Mouse (Mus musculus) hindbrain, postnatal 0 days (tissue): ENCODE data around the gene Cd200r3. TPM values are rescaled to one million over a fixed set of nuclear protein-coding genes. Genes with fewer than 3 reads are reported as not detected.

ENCODE experiments used
- ATAC-seq: fragments of 200-750 bp; cut with Nextera tagmentation; 2 replicates; pipeline ENCODE4 v1.8.0; 2017; ENCODE audit warnings: mild to moderate bottlenecking, moderate TSS enrichment, moderate library complexity
- DNase-seq: peaks from one replicate; pipeline ENCODE4 v3.0.0-alpha.2; 2015; ENCODE audit warnings: low spot score
- H3K27ac ChIP-seq: fragments of 300-500 bp; sonication (generic); 2 replicates; pipeline ENCODE4 v1.5.1; 2014; ENCODE audit warnings: mild to moderate bottlenecking
- H3K27me3 ChIP-seq: fragments of 300-500 bp; sonication (generic); 2 replicates; pipeline ENCODE4 v1.6.1; 2014; ENCODE audit warnings: low read length, mixed read lengths; ENCODE audit not compliant: insufficient read depth
- H3K36me3 ChIP-seq: fragments of 300-500 bp; sonication (generic); 2 replicates; pipeline ENCODE4 v1.6.1; 2014; ENCODE audit warnings: low read length, mixed read lengths; ENCODE audit not compliant: insufficient read depth
- H3K4me1 ChIP-seq: fragments of 300-500 bp; sonication (generic); 2 replicates; pipeline ENCODE4 v1.6.1; 2014; ENCODE audit warnings: antibody characterized with exemption, low read length, mixed read lengths; ENCODE audit not compliant: insufficient read depth
- H3K4me2 ChIP-seq: fragments of 300-500 bp; sonication (generic); 2 replicates; pipeline ENCODE4 v1.6.1; 2014; ENCODE audit warnings: low read depth, mild to moderate bottlenecking, low read length, moderate library complexity, mixed read lengths
- H3K4me3 ChIP-seq: fragments of 300-500 bp; sonication (generic); 2 replicates; pipeline ENCODE4 v1.5.1; 2014; ENCODE audit warnings: low read length
- H3K9ac ChIP-seq: fragments of 300-500 bp; sonication (generic); replicated peaks from 2 replicates; pipeline ENCODE4 v1.6.1; 2014; ENCODE audit warnings: mild to moderate bottlenecking, low read length, moderate library complexity, mixed read lengths
- H3K9me3 ChIP-seq: fragments of 300-500 bp; sonication (generic); 2 replicates; pipeline ENCODE4 v1.6.1; 2016; ENCODE audit warnings: low read length, mixed read lengths
- CTCF ChIP-seq: IDR thresholded peaks from 2 replicates; pipeline ENCODE4 v1.5.1; 2016; ENCODE audit warnings: antibody characterized with exemption, control low read depth, low read depth
- WGBS: fragments of 180-500 bp; shearing (Covaris S2); extraction: QIAGEN DNeasy Blood & Tissue Kit; methylation state at CpG from one replicate; pipeline ENCODE4 v1.1.7; 2014; 5-methylcytosine and 5-hydroxymethylcytosine counted together
- polyA plus RNA-seq: library from polyadenylated mRNA; unstranded; fragments of >200 nt; fragmentation: Nextera tagmentation; extraction: Ambion mirVana; gene quantifications from 2 replicates; pipeline ENCODE4 v1.2.1, GENCODE M21; 2015
- total RNA-seq: library from RNA; depleted of rRNA; stranded (reverse); fragments of >200 nt; gene quantifications from 2 replicates; pipeline ENCODE4 v1.2.3, GENCODE M21; 2014

Gene Cd200r3
- total and polyA plus RNA-seq, 2 experiments from 2014 or later: not detected

DNA sequence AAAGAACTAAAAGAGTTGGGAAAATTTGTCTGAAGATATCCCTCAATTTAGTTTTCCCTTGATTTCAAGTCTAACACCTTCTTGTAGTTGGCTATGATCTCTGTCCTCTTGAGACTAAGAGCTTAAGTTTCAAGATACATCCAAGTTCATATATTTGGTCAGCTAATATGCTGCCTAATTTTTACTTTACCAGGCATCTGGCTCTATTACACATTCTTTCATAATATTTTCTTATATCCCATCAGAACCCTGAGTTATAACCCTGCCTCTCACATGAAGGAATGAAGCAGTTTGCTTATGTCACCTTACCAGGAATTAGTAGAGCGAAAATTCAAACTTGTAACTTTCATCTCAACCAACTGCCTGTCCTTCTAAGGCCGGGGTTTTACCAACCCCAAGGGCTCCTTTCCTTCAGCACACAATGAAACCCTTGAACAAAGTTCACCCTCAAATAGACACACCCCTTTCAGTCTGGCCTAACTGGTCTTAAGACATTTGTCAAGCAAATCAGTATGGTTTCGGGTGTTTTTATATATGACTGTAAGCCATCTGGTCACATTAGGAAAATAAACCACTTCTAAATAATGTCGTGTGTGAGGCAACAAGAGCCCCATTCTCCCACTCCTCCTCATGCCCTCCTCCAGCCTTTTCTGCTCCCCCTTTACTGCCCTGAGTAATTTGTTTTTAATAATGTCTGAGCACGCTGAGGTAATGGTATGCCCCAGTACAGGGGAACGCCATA is 33.6 kb downstream of the Cd200r3 start:
- H3K36me3 ChIP-seq: no peaks in the 10 kb centered on the region
- no peak for DNase-seq
- no peaks in the 10 kb centered on the region for H3K27me3 ChIP-seq
- no peak overlapping the region for H3K27ac ChIP-seq
- 60% methylated on average over 6 of the region's 6 CpGs for WGBS
- ATAC-seq: no peak
- no peaks in the 10 kb centered on the region for H3K9me3 ChIP-seq
- no peak for TF ChIP-seq CTCF
- no peak overlapping the region for H3K9ac ChIP-seq
- no peaks in the 10 kb centered on the region for H3K4me1 ChIP-seq
- H3K4me2 ChIP-seq: no peak overlapping the region
- H3K4me3 ChIP-seq: no peak overlapping the region

DNA sequence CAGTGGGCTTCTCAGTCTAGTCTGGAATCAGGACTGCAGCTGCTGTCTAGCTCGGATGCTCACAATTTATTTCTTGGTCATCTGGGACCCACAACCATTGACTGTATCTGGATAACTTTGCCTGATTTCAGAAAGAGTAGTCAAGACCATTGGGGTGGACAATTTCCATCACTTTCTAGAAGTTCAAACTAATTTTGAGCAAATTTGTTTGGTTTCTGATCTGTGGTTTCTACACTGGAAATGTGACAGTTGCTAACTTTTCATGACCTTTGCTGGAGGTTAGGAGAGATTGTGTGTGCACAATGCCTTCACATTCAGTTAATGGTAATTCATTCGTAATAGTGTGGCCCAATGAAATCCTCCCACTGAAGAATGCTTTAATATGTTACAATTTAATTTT is 34.7 kb downstream of the Cd200r3 start:
- Histone ChIP-seq H3K4me1 (no peaks in the 10 kb centered on the region), H3K27ac (no peak overlapping the region), H3K9me3 (no peaks in the 10 kb centered on the region), H3K4me3 (no peak overlapping the region), H3K9ac (no peak overlapping the region), H3K4me2 (no peak overlapping the region), H3K27me3 (no peaks in the 10 kb centered on the region), H3K36me3 (no peaks in the 10 kb centered on the region)
- ATAC-seq (no peak), DNase-seq (no peak)
- 82% methylated on average over 2 of the region's 2 CpGs for WGBS
- TF ChIP-seq CTCF: no peak

DNA sequence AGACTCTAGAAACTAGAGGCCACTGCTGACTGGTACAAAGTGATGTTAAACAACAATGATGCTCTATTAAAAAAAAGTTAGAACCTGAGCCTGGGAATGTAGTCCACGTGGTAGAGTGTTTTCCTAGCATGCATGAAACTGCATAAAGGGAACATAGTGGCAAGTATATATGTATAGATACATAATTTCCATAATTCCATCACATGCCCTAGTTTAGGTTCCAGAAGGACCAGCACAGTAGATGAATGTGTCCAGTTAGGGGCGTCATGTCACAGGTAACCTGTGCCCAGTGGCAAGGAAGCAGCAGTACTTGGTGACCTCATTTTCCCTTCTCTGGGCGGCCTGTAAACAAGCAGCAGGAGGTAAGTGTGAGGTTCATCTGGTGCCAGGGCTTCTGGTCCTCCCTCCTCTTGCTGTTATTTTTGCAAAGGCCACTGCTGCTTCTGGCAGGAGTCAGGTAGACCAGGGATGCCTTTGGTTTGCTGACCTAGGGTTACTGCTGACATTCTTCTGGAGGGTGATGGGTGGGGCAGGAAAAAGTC is 35.9 kb downstream of the Cd200r3 start:
- Histone ChIP-seq H3K36me3 (no peaks in the 10 kb centered on the region), H3K4me3 (no peak overlapping the region), H3K9me3 (no peaks in the 10 kb centered on the region), H3K27me3 (no peaks in the 10 kb centered on the region), H3K4me1 (no peaks in the 10 kb centered on the region), H3K9ac (no peak overlapping the region), H3K27ac (no peak overlapping the region), H3K4me2 (no peak overlapping the region)
- DNase-seq (no peak), ATAC-seq (no peak)
- 85% methylated on average over 3 of the region's 3 CpGs for WGBS
- no peak for TF ChIP-seq CTCF

DNA sequence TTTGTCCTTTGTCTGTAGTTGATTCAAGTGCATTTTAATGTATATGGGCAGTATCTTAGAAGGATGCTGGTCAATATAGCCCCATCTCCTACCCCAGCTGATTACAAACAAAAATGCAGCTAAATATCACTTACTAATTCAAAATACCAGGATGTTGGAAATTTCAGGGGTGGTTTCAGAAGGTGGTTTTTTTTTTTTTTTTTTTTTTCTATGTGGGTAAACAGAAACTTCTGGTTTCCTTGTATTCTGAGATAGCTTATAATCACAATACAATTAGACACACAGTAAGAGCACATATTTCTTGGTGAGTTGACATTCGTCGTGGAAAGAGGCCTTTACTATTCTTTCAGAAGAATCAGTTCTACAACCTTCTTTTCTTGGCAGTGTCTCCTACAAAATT is 39.5 kb downstream of the Cd200r3 start:
- Histone ChIP-seq H3K4me2 (no peak overlapping the region), H3K9ac (no peak overlapping the region), H3K4me3 (no peak overlapping the region), H3K9me3 (no peaks in the 10 kb centered on the region), H3K27ac (no peak overlapping the region), H3K27me3 (no peaks in the 10 kb centered on the region), H3K36me3 (no peaks in the 10 kb centered on the region), H3K4me1 (no peaks in the 10 kb centered on the region)
- DNase-seq: no peak
- ATAC-seq: no peak
- TF ChIP-seq CTCF: no peak
- whole genome bisulfite sequencing: 79% methylated on average over 2 of the region's 2 CpGs

DNA sequence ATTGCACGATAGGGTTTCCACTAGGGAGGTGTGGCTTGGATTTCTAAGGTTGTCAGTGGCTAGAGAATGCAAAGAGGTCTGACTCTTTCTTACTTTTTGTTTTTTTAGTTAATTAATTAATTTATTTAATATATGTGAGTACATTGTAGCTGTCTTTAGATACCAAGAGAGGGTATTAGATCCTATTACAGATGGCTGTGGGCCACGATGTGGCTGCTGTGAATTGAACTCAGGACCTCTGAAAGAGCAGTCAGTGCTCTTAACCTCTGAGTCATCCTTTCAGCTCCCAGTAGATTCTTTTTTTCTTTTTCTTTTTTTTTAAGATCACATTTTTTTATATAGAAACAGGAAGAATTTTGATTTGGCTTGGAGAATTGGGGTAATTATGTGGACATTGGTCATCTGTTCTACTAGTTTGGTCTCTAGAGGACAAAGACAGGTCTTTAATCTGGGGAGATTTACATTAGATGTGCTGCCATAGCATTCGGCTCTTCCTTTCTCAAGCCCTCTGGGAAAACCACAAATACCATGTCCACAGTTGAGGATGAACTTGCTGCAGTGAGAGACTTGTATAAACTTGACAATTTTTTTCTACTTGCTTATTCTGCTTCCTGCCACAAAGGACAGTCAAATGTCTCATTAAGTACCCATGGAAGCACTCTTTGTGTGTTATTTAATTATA is 40.0 kb downstream of the Cd200r3 start:
- TF ChIP-seq CTCF: no peak
- Histone ChIP-seq H3K4me3 (no peak overlapping the region), H3K36me3 (no peaks in the 10 kb centered on the region), H3K4me1 (no peaks in the 10 kb centered on the region), H3K27me3 (no peaks in the 10 kb centered on the region), H3K4me2 (no peak overlapping the region), H3K27ac (no peak overlapping the region), H3K9ac (no peak overlapping the region), H3K9me3 (no peaks in the 10 kb centered on the region)
- DNase-seq: no peak
- 77% methylated on average over 3 of the region's 3 CpGs for WGBS
- no peak for ATAC-seq

DNA sequence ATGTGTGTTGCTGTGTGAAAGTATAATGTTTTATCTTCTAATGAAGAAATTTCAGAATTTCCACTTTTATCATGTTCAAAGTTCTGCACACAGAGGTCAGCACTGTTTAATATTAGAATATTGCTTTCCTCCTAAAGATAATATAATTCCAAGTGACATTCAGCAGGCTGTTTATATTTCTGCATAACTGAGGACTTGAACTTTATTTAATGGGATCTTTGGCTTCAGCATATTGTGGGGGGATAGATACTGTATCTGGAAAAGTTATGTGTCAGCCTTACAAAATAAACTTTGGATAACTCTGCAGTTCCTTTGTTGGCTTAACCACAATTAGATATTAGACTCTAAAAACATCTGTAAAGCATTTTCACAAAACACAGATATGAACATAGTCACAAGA is 40.6 kb downstream of the Cd200r3 start:
- Histone ChIP-seq H3K27ac (no peak overlapping the region), H3K9me3 (no peaks in the 10 kb centered on the region), H3K4me3 (no peak overlapping the region), H3K4me1 (no peaks in the 10 kb centered on the region), H3K36me3 (no peaks in the 10 kb centered on the region), H3K27me3 (no peaks in the 10 kb centered on the region), H3K9ac (no peak overlapping the region), H3K4me2 (no peak overlapping the region)
- DNase-seq (no peak), ATAC-seq (no peak)
- TF ChIP-seq CTCF: no peak

DNA sequence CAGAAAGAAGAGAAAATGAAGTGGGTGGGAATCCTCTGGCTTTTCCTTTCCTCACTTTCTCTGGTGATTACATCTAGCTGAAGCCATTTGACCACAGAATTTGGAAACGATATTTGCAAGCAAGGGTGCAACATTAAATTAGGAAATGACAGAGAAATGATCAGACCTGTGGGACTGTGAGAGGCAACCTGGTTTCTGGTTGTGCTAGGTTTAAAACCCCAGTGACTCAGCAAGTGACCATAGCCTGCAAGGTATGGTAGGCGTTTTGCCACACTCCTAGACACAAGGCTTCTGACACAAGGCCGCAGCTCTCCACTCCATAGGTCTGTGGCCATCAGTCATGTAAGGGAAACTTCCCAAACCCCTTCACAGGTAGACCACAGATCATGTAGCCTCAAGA is 41.4 kb downstream of the Cd200r3 start:
- Histone ChIP-seq H3K27ac (no peak overlapping the region), H3K9ac (no peak overlapping the region), H3K9me3 (no peaks in the 10 kb centered on the region), H3K4me1 (no peaks in the 10 kb centered on the region), H3K27me3 (no peaks in the 10 kb centered on the region), H3K4me2 (no peak overlapping the region), H3K4me3 (no peak overlapping the region), H3K36me3 (no peaks in the 10 kb centered on the region)
- no peak for ATAC-seq
- TF ChIP-seq CTCF: no peak
- WGBS: 90% methylated on average over 3 of the region's 3 CpGs
- no peak for DNase-seq
